Mouse (Mus musculus) lung, postnatal 0 days (tissue): Measurements from ENCODE around the gene Ttc36.

Experiments used
- CTCF ChIP-seq: IDR thresholded peaks from 2 replicates; pipeline ENCODE4 v1.5.1; 2016; ENCODE audit warnings: antibody characterized with exemption, mild to moderate bottlenecking
- EP300 ChIP-seq: IDR thresholded peaks from 2 replicates; pipeline ENCODE4 v1.6.1; 2016; ENCODE audit warnings: antibody characterized with exemption, mild to moderate bottlenecking, control low read depth

DNA sequence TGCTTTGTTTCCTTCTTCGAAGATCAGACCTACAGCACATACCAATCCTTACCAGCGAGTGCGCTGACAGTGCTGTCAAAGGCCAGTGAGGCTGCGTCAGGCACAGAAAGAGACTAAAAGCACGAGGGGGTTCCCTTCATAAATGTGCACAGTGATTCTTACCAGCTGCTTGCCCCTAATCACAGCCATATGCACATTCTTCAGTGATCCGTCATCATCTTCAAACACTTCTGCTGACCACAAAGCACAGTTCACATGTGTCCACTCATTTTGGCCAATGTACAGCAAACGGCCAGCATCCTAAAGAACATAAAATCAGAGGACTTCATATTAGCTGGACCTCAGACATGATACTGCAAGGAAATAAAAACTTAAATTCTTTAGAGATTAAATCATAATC lies 23.8 kb upstream of the Ttc36 start:
- TF ChIP-seq CTCF (no peak), EP300 (0 out of 2 replicates have a peak, but pooled peaks have one; percentile 21)
